Comparison of ENCODE assay signal across 11 mouse cellular contexts in genomic region chr16:92228332-92228919, GRCm38 (mm10).
"Had no signal": no experiment of that assay in that cellular context is flagged by ENCODE, and none has a peak within 500 bp of the region (broad histone marks: within the 10 kb centered on the region; RNA-seq: fewer than 3 reads in every experiment).

No protein-coding gene starts in this region.

- H3K4me3 ChIP-seq: layer of hippocampus, adult 2 months; left cerebral cortex, adult 2 months; limb, embryonic 15.5 days; liver, embryonic 12.5 days; midbrain, embryonic 12.5 days had no signal

- H3K9ac ChIP-seq: limb, embryonic 15.5 days; liver, embryonic 12.5 days; midbrain, embryonic 12.5 days had no signal

- H3K27ac ChIP-seq: layer of hippocampus, adult 2 months; left cerebral cortex, adult 2 months; limb, embryonic 15.5 days; liver, embryonic 12.5 days; midbrain, embryonic 12.5 days had no signal

- ATAC-seq: liver, embryonic 12.5 days had no signal

- H3K4me2 ChIP-seq: limb, embryonic 15.5 days; liver, embryonic 12.5 days; midbrain, embryonic 12.5 days had no signal

- H3K36me3 ChIP-seq: limb, embryonic 15.5 days; liver, embryonic 12.5 days; midbrain, embryonic 12.5 days had no signal

- H3K9me3 ChIP-seq: limb, embryonic 15.5 days; liver, embryonic 12.5 days; midbrain, embryonic 12.5 days had no signal

- H3K27me3 ChIP-seq: limb, embryonic 15.5 days; liver, embryonic 12.5 days; midbrain, embryonic 12.5 days had no signal

- H3K4me1 ChIP-seq: liver, embryonic 12.5 days; midbrain, embryonic 12.5 days had no signal

- DNase-seq: kidney, adult 18-20 months; kidney, postnatal 10 days; kidney, postnatal 4 days; lung, postnatal 14 days; right cerebral cortex, postnatal 14 days; thymus, postnatal 4 days had no signal
